Mouse (Mus musculus) heart, adult 2 months (tissue): ENCODE measurements at regions not wholly inside any gene's neighbourhood (a gene's known extent, or its start where the extent isn't known, plus 50 kb on each side); places are given as distances from the start of the nearest gene placed in this dataset.

Experiments used
- CTCF ChIP-seq: fragments of 200-600 bp; IDR thresholded peaks from 2 replicates; pipeline ENCODE4 v1.8.1; 2022; ENCODE audit warnings: antibody characterized with exemption, mild to moderate bottlenecking, moderate library complexity
- EP300 ChIP-seq: fragments of 200-500 bp; IDR thresholded peaks from 2 replicates; pipeline ENCODE4 v1.6.1; 2011; ENCODE audit warnings: low read depth, low read length, control low read depth; ENCODE audit not compliant: insufficient read depth
- POLR2A ChIP-seq: fragments of 200-500 bp; IDR thresholded peaks from 2 replicates; pipeline ENCODE4 v1.6.1; 2011; ENCODE audit warnings: mild to moderate bottlenecking, low read depth, low read length, control low read depth; ENCODE audit not compliant: insufficient read depth

DNA sequence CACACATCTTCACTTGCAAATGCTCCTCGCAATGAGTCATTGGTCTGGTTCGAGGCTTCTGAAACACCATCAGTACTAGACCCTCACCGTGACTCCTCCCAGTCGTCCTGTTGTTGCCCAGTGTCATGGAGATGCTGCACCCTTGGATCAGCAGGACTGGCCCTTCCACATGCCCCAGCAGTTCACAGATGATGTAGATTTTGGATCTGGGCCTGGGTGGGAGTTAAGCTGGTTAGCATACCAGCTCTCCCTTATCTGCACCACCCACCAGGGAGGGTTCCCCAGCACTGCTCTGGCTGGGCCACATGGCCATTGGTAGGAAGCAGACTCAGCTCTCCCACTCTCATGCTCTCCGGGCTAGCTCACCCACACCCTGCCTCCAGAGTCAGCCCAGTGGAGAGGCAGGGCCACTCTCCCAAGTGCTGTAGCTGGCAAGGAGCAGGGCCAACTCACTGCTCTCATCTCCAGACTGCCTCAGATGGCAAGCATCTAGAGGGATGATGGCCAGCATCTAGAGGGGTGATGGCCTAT, 60.8 kb upstream of the Thy1 start:
- TF ChIP-seq POLR2A (no peak), CTCF (no peak), EP300 (no peak)
